Mouse (Mus musculus) kidney, adult 2 months (tissue): Measurements from ENCODE around the gene Tubd1.

Experiments
- CTCF ChIP-seq: fragments of 200-500 bp; conservative IDR thresholded peaks from 2 replicates; pipeline ENCODE4 v1.5.1; 2011; ENCODE audit warnings: low read depth, mild to moderate bottlenecking, control low read depth, low read length, moderate library complexity, mixed read lengths; ENCODE audit not compliant: insufficient read depth, insufficient read length
- POLR2A ChIP-seq: fragments of 200-500 bp; IDR thresholded peaks from one replicate; pipeline ENCODE4 v1.6.1; 2011; ENCODE audit warnings: low read depth, low read length, control low read depth

GRCm38 (mm10) chr11:86583990-86584897 is 39.5 kb downstream of the Tubd1 start:
- TF ChIP-seq CTCF, result no peak
- no peak for TF ChIP-seq POLR2A
